Mouse (Mus musculus) retina, postnatal 7 days (tissue): Measurements from ENCODE around the gene Fbxw18.
"Not testable (repeated sequence)": the region's sequence is repeated elsewhere in the genome, so short reads cannot be mapped to it uniquely, and the experiment has no call there.

Experiments
- DNase-seq: peaks from one replicate; pipeline ENCODE4 v3.0.0-alpha.2; 2012; ENCODE audit warnings: low read depth, low spot score

Fbxw18 gene

DNA sequence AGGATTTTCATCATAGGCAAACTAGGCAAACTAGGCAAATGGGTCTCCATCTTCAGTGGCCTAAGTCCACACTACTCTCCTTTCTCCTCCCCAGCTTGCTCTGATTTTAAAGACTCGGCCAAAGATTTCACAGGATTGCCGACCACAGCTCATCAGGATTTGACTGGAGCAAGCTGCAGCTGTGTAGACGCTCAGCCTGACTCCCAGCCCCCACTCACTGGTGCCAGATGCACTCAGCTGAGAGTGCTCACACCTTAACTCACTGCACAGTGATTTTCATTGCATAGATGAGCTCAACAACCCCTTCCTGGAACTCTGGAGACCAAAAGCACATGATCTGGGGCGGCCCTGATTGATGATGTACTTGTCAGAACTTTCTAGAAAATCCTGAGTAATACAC lies at the start of gene Fbxw18:
Fbxw18 (minus strand) TSS at position 101 of the 400 bp plus-strand sequence.
- not testable (repeated sequence) for DNase-seq

DNA sequence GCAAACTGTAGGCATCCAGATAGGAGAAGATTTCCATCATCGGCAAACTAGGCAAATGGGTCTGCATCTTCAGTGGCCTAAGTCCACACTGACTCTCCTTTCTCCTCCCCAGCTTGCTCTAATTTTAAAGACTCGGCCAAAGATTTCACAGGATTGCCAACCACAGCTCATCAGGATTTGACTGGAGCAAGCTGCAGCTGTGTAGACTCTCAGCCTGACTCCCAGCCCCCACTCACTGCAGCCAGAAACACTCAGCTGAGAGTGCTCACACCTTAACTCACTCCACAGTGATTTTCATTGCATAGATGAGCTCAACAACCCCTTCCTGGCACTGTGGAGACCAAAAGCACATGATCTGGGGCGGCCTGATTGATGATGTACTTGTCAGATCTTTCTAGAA lies 43.5 kb upstream of the Fbxw18 start, which contains the start of gene Fbxw26:
Fbxw26 (minus strand) TSS at position 101 of the 400 bp plus-strand sequence.
- DNase-seq, result not testable (repeated sequence)

DNA sequence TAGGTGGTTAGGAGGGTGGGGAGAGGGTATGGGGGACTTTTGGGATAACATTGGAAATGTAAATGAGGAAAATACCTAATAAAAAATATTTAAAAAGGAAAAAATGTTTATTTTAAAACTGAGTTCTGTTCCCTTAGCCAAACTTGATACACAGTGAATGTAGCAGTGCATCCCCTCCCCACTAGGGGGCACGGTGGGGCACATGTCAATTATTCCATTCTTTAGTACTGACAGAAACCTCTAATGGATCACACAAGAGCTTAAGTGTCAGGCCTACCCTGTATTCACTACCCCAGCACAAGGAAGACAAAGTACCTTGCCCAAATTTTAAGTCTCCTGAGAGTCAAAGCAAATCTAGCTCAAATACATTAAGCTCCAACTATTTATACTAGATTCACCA lies 17.2 kb downstream of the Fbxw18 start:
- peak; percentile 13 for DNase-seq

DNA sequence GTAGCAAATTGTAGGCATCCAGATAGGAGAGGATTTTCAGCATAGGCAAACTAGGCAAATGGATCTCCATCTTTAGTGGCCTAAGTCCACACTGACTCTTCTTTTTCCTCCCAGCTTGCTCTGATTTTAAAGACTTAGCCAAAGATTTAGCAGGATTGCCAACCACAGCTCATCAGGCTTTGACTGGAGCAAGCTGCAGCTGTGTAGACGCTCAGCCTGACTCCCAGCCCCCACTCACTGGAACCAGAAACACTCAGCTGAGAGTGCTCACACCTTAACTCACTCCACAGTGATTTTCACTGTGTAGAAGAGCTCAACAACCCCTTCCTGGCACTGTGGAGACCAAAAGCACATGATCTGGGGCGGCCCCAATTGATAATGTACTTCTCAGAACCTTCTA lies 37.9 kb downstream of the Fbxw18 start, which contains the start of gene Fbxw25:
Fbxw25 (minus strand) TSS at position 101 of the 400 bp plus-strand sequence.
- DNase-seq, result not testable (repeated sequence)
